Mouse (Mus musculus) cortical plate, adult 2 months (tissue): ENCODE results near the gene Prkacb.

Experiments
- CTCF ChIP-seq: fragments of 200-500 bp; IDR thresholded peaks from 2 replicates; pipeline ENCODE4 v1.5.1; 2011; ENCODE audit warnings: mild to moderate bottlenecking, control low read depth, low read length; ENCODE audit not compliant: insufficient read depth; ENCODE audit errors: extremely low read depth
- POLR2A ChIP-seq: fragments of 200-500 bp; IDR thresholded peaks from 2 replicates; pipeline ENCODE4 v1.6.1; 2011; ENCODE audit warnings: mild to moderate bottlenecking, low read length, control low read depth; ENCODE audit not compliant: insufficient read depth; ENCODE audit errors: extremely low read depth

- TF ChIP-seq CTCF (peak; percentile 15; the same call in 1 of the 2 replicates), POLR2A (no peak)
These were observed 30.2 kb downstream of the Prkacb start for GRCm38 (mm10) chr3:146782548-146782947.
